Mouse (Mus musculus): ENCODE results near the gene Epha6. TPM values are rescaled to one million over a fixed set of nuclear protein-coding genes. Genes with fewer than 3 reads are reported as not detected.

Epha6 gene
- polyA plus RNA-seq, 1 experiment from 2014 or later, result 0.57 TPM

GRCm38 (mm10) chr16:60468200-60468785 is 137.0 kb downstream of the Epha6 start:
- no peaks in the 10 kb centered on the region for H3K27me3 ChIP-seq (replicated peaks; ENCODE audit: low read depth, poor library complexity, severe bottlenecking)
- no peak for DNase-seq (ENCODE audit: low spot score)
- no peaks in the 10 kb centered on the region for H3K36me3 ChIP-seq (replicated peaks)
- no peak overlapping the region for H3K27ac ChIP-seq (replicated peaks)
- H3K9me3 ChIP-seq, result no peaks in the 10 kb centered on the region
- H3K4me1 ChIP-seq, result no peaks in the 10 kb centered on the region
- 75% methylated on average over 7 of the region's 7 CpGs for WGBS
- H3K4me3 ChIP-seq, result no peak overlapping the region

- WGBS, result 81% methylated on average over 1 of the region's 1 CpGs
- peak; percentile 17 for DNase-seq (ENCODE audit: low spot score)
- H3K27ac ChIP-seq (replicated peaks), result no peak overlapping the region
- H3K4me3 ChIP-seq, result no peak overlapping the region
- H3K9me3 ChIP-seq, result no peaks in the 10 kb centered on the region
- no peaks in the 10 kb centered on the region for H3K4me1 ChIP-seq
- no peaks in the 10 kb centered on the region for H3K27me3 ChIP-seq (replicated peaks; ENCODE audit: low read depth, poor library complexity, severe bottlenecking)
- no peaks in the 10 kb centered on the region for H3K36me3 ChIP-seq (replicated peaks)
Measured at GRCm38 (mm10) chr16:60435283-60435682, 170.0 kb downstream of the Epha6 start.

- H3K4me1 ChIP-seq, result no peaks in the 10 kb centered on the region
- DNase-seq (ENCODE audit: low spot score), result no peak
- no peaks in the 10 kb centered on the region for H3K27me3 ChIP-seq (replicated peaks; ENCODE audit: low read depth, poor library complexity, severe bottlenecking)
- H3K36me3 ChIP-seq (replicated peaks), result no peaks in the 10 kb centered on the region
- H3K27ac ChIP-seq (replicated peaks), result no peak overlapping the region
- 88% methylated on average over 1 of the region's 1 CpGs for WGBS
- no peak overlapping the region for H3K4me3 ChIP-seq
- H3K9me3 ChIP-seq, result no peaks in the 10 kb centered on the region
Measured at GRCm38 (mm10) chr16:60434241-60434640, 171.1 kb downstream of the Epha6 start.

DNA sequence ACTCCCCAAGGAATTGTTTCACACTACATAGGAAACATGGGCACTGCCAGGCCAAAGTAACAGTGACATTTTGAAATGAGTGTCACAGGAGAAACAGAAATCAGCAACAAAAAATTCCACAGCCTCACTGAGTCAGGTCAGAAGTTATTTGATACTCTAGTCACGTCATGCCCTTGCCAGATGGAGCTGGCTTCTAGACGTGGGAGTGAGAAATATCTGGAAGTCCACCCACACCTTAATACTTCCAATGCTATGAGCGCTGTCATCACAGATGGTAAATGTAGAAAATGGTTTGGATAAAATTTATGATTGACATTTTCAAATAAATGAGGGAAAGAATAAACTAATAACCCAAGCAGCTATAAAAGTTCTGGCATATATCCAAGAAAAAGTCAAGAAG is 210.0 kb downstream of the Epha6 start:
- WGBS, result 63% methylated on average over 3 of the region's 3 CpGs
- Histone ChIP-seq H3K36me3 (replicated peaks) (no peaks in the 10 kb centered on the region), H3K4me3 (no peak overlapping the region), H3K9me3 (no peaks in the 10 kb centered on the region), H3K4me1 (no peaks in the 10 kb centered on the region), H3K27ac (replicated peaks) (no peak overlapping the region), H3K27me3 (replicated peaks; ENCODE audit: low read depth, poor library complexity, severe bottlenecking) (no peaks in the 10 kb centered on the region)
- no peak for DNase-seq (ENCODE audit: low spot score)

- H3K27me3 ChIP-seq (replicated peaks; ENCODE audit: low read depth, poor library complexity, severe bottlenecking), result no peaks in the 10 kb centered on the region
Measured at GRCm38 (mm10) chr16:60392961-60393360, 212.4 kb downstream of the Epha6 start.

DNA sequence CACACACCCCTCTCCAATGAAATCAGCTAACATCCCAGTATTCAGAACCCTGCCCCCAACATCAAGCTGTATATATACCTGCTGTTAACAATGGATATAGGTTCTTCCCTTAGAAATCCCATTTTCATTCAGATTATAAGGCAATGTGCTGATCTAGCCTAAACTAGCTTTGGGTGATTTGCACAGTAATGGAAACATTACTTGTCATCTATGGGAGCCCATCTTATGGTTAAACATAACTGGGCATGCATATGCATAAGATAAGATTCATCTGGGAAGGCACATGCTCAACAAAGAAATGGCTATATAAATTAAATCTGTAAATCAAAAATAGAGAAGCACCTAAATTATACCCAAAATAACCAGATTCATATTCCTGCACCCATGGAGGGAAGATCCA is 230.2 kb downstream of the Epha6 start:
- no peak for DNase-seq (ENCODE audit: low spot score)
- no peaks in the 10 kb centered on the region for H3K36me3 ChIP-seq (replicated peaks)
- no peak overlapping the region for H3K4me3 ChIP-seq
- no peak overlapping the region for H3K27ac ChIP-seq (replicated peaks)
- H3K27me3 ChIP-seq (replicated peaks; ENCODE audit: low read depth, poor library complexity, severe bottlenecking), result no peaks in the 10 kb centered on the region
- no peaks in the 10 kb centered on the region for H3K4me1 ChIP-seq
- H3K9me3 ChIP-seq, result no peaks in the 10 kb centered on the region

More at GRCm38 (mm10) chr16:60392961-60393360, 212.4 kb downstream of the Epha6 start:
- Histone ChIP-seq H3K27ac (replicated peaks) (no peak overlapping the region), H3K4me3 (no peak overlapping the region), H3K4me1 (no peaks in the 10 kb centered on the region), H3K36me3 (replicated peaks) (no peaks in the 10 kb centered on the region), H3K9me3 (no peaks in the 10 kb centered on the region)
- no peak for DNase-seq (ENCODE audit: low spot score)

- no peaks in the 10 kb centered on the region for H3K4me1 ChIP-seq
- DNase-seq (ENCODE audit: low spot score), result no peak
- no peaks in the 10 kb centered on the region for H3K36me3 ChIP-seq (replicated peaks)
- H3K4me3 ChIP-seq, result no peak overlapping the region
- no peaks in the 10 kb centered on the region for H3K9me3 ChIP-seq
- H3K27ac ChIP-seq (replicated peaks), result no peak overlapping the region
- no peaks in the 10 kb centered on the region for H3K27me3 ChIP-seq (replicated peaks; ENCODE audit: low read depth, poor library complexity, severe bottlenecking)
- WGBS, result 74% methylated on average over 1 of the region's 1 CpGs
Measured at GRCm38 (mm10) chr16:60283963-60284362, 321.4 kb downstream of the Epha6 start.

DNA sequence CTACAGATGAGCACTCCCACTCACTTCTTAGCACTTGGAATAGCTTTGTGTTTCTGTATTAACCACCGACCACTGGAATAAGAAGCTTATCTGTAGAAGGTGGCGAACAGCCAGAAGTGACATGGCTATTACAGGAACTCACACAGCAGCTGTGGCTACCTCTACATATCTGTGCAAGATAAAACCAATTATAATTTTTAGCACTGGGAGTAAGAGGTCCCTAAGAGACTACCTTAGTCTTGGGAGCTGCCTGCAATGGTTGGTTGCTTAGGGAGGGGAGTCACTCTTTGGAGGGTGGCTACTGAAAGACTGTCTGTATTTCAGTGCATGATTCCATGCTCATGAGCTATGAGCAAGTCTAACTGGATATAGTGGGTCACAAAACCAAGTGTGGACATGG is 331.2 kb downstream of the Epha6 start:
- no peak overlapping the region for H3K4me3 ChIP-seq
- H3K27ac ChIP-seq (replicated peaks), result no peak overlapping the region
- no peaks in the 10 kb centered on the region for H3K9me3 ChIP-seq
- no peak for DNase-seq (ENCODE audit: low spot score)
- WGBS, result 96% methylated on average over 2 of the region's 2 CpGs
- H3K27me3 ChIP-seq (replicated peaks; ENCODE audit: low read depth, poor library complexity, severe bottlenecking), result no peaks in the 10 kb centered on the region
- H3K36me3 ChIP-seq (replicated peaks), result no peaks in the 10 kb centered on the region
- no peaks in the 10 kb centered on the region for H3K4me1 ChIP-seq

GRCm38 (mm10) chr16:60266367-60267351 is 338.7 kb downstream of the Epha6 start:
- no peak overlapping the region for H3K27ac ChIP-seq (replicated peaks)
- H3K36me3 ChIP-seq (replicated peaks), result no peaks in the 10 kb centered on the region
- H3K27me3 ChIP-seq (replicated peaks; ENCODE audit: low read depth, poor library complexity, severe bottlenecking), result no peaks in the 10 kb centered on the region
- H3K9me3 ChIP-seq, result no peaks in the 10 kb centered on the region
- DNase-seq (ENCODE audit: low spot score), result no peak
- H3K4me1 ChIP-seq, result no peaks in the 10 kb centered on the region
- no peak overlapping the region for H3K4me3 ChIP-seq
- whole genome bisulfite sequencing, result 76% methylated on average over 9 of the region's 9 CpGs

GRCm38 (mm10) chr16:60264719-60265508 is 340.4 kb downstream of the Epha6 start:
- H3K9me3 ChIP-seq, result no peaks in the 10 kb centered on the region
- H3K36me3 ChIP-seq (replicated peaks), result no peaks in the 10 kb centered on the region
- DNase-seq (ENCODE audit: low spot score), result no peak
- H3K4me1 ChIP-seq, result no peaks in the 10 kb centered on the region
- H3K27ac ChIP-seq (replicated peaks), result no peak overlapping the region
- H3K27me3 ChIP-seq (replicated peaks; ENCODE audit: low read depth, poor library complexity, severe bottlenecking), result no peaks in the 10 kb centered on the region
- WGBS, result 74% methylated on average over 6 of the region's 6 CpGs
- no peak overlapping the region for H3K4me3 ChIP-seq

GRCm38 (mm10) chr16:60258151-60258635 is 347.1 kb downstream of the Epha6 start:
- Histone ChIP-seq H3K36me3 (replicated peaks) (no peaks in the 10 kb centered on the region), H3K4me1 (no peaks in the 10 kb centered on the region), H3K9me3 (no peaks in the 10 kb centered on the region), H3K4me3 (no peak overlapping the region), H3K27ac (replicated peaks) (no peak overlapping the region), H3K27me3 (replicated peaks; ENCODE audit: low read depth, poor library complexity, severe bottlenecking) (no peaks in the 10 kb centered on the region)
- WGBS, result 86% methylated on average over 7 of the region's 7 CpGs
- no peak for DNase-seq (ENCODE audit: low spot score)

DNA sequence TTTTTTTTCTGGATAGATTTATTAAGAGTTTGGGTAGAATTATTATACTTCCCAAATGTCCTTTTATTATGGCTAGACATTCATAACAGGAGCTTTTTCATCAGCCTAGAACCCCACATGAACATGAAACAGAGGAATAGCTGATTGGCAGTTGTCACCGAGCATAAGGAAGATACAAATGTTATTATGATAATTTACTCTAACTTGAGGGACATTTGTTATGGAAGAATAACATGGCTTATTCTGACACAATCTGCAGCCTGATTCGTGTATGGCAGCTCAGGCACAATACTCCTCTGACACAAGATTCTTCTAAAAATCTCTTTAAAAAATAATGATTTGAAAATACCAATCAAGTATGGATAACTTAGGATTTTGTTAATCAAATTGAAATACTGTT is 347.7 kb downstream of the Epha6 start:
- H3K27ac ChIP-seq (replicated peaks), result no peak overlapping the region
- DNase-seq (ENCODE audit: low spot score), result no peak
- 81% methylated on average over 2 of the region's 2 CpGs for WGBS
- no peaks in the 10 kb centered on the region for H3K36me3 ChIP-seq (replicated peaks)
- H3K4me1 ChIP-seq, result no peaks in the 10 kb centered on the region
- H3K27me3 ChIP-seq (replicated peaks; ENCODE audit: low read depth, poor library complexity, severe bottlenecking), result no peaks in the 10 kb centered on the region
- no peak overlapping the region for H3K4me3 ChIP-seq
- H3K9me3 ChIP-seq, result no peaks in the 10 kb centered on the region
